In the genomic region with DNA sequence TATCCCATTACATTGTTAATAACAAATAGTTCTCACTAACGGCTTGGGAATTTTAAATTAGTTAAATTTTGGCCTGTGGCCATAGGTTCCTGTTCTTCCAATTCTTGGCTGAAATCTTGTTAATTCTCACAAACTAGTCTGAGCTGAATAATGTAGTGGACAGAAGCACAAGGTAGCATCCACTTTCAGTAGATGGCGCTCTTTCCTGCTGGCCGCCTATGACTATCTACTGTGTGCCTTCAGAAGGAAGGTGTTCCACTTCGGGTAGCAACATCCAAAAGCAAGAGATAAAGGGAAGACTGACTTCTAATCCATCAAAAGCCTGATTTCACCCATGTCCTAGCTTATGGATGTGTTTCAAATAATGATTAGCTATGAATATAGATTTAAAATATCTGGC, we compare ENCODE assay signal across 8 mouse cellular contexts.
DNase-seq lines count a peak whose midpoint lies in the region; ATAC-seq and TF ChIP-seq lines count a peak whose summit lies in the region.

No protein-coding gene starts in this region.

- no peaks in the 10 kb centered on the region for H3K4me1 ChIP-seq in heart, embryonic 11.5 days (ENCODE audit: control insufficient read depth, insufficient read depth, low read length)
- no peaks in the 10 kb centered on the region for H3K4me1 ChIP-seq in thymus, adult 2 months (replicated peaks; ENCODE audit: control insufficient read depth, insufficient read depth, low read length)
- no peaks in the 10 kb centered on the region for H3K4me1 ChIP-seq in embryonic fibroblast, embryonic 13.5 days (ENCODE audit: control insufficient read depth, insufficient read depth, low read length)

- no peak overlapping the region for H3K27ac ChIP-seq in heart, embryonic 11.5 days (ENCODE audit: low read depth, low read length)
- H3K27ac ChIP-seq in thymus, adult 2 months (ENCODE audit: control insufficient read depth, insufficient read depth, low read length) = no peak overlapping the region
- H3K27ac ChIP-seq in embryonic fibroblast, embryonic 13.5 days (ENCODE audit: insufficient read depth, low read length) = no peak overlapping the region

- H3K9ac ChIP-seq in heart, embryonic 11.5 days (ENCODE audit: low read depth, low read length) = no peak overlapping the region

- no peaks in the 10 kb centered on the region for H3K9me3 ChIP-seq in heart, embryonic 11.5 days (replicated peaks; ENCODE audit: control insufficient read depth, low read length)

- H3K4me2 ChIP-seq in heart, embryonic 11.5 days = no peak overlapping the region

- DNase-seq in heart, postnatal 10 days = peak; percentile 10 to 16
- DNase-seq in thymus, postnatal 0 days (ENCODE audit: low spot score) = peak; percentile 7
- no peak for DNase-seq in thymus, adult 2 months
- DNase-seq in thymus, postnatal 4 days = peak; percentile 18
- no peak for DNase-seq in neural tube, embryonic 10.5 days (ENCODE audit: extremely low spot score, low spot score)

- no peaks in the 10 kb centered on the region for H3K36me3 ChIP-seq in heart, embryonic 11.5 days (ENCODE audit: control insufficient read depth, insufficient read depth, low read length)
- no peaks in the 10 kb centered on the region for H3K36me3 ChIP-seq in thymus, adult 2 months (ENCODE audit: control insufficient read depth, insufficient read depth, low read length)

- H3K27me3 ChIP-seq in heart, embryonic 11.5 days (ENCODE audit: control insufficient read depth, insufficient read depth, low read length) = no peaks in the 10 kb centered on the region
- no peaks in the 10 kb centered on the region for H3K27me3 ChIP-seq in thymus, adult 2 months (ENCODE audit: control insufficient read depth, insufficient read depth, low read length)

- intact Hi-C loops in heart, postnatal 10 days (cut with DNase I) = no loop called here

- WGBS in heart, embryonic 11.5 days (ENCODE audit: insufficient replicate concordance) = 38% methylated on average over 4 of the region's 4 CpGs
- WGBS in thymus, adult 2 months = 62% methylated on average over 4 of the region's 4 CpGs

- no peak for TF ChIP-seq CTCF in thymus, adult 2 months (IDR thresholded peaks at IDR 0.05; ENCODE audit: borderline replicate concordance, control insufficient read depth, extremely low read depth, insufficient read depth, low read length, poor library complexity)
- peak; percentile 14; the same call in 1 of the 2 replicates for TF ChIP-seq CTCF in embryonic fibroblast, embryonic 13.5 days (IDR thresholded peaks at IDR 0.05; ENCODE audit: borderline replicate concordance, insufficient read depth, low read length)

- no peak overlapping the region for H3K4me3 ChIP-seq in heart, embryonic 11.5 days (ENCODE audit: low read depth, low read length)
- no peak overlapping the region for H3K4me3 ChIP-seq in thymus, adult 2 months (ENCODE audit: control insufficient read depth, insufficient read depth, low read length)
- H3K4me3 ChIP-seq in embryonic fibroblast, embryonic 13.5 days (ENCODE audit: insufficient read depth, low read length) = no peak overlapping the region

- ATAC-seq in heart, embryonic 11.5 days (replicated peaks; ENCODE audit: insufficient number of reproducible peaks, low FRiP score, low TSS enrichment) = no peak
- ATAC-seq in monocyte, adult 5-6 weeks (replicated peaks; ENCODE audit: insufficient number of reproducible peaks, low FRiP score, low TSS enrichment, poor library complexity, severe bottlenecking) = no peak

- no peak for TF ChIP-seq POLR2A in thymus, adult 2 months (IDR thresholded peaks at IDR 0.05; ENCODE audit: control insufficient read depth, extremely low read depth, insufficient read depth, low read length, poor library complexity)
- TF ChIP-seq POLR2A in embryonic fibroblast, embryonic 13.5 days (IDR thresholded peaks at IDR 0.05; ENCODE audit: low read depth, low read length) = no peak

Comparison
In these comparisons a context has a peak if more than half of its experiments do, and no peak if none do; other contexts are left out.
1. DNase-seq: peak in heart, postnatal 10 days (2 of 2), thymus, postnatal 0 days (single experiment) and thymus, postnatal 4 days (single experiment); none in thymus, adult 2 months (single experiment) and neural tube, embryonic 10.5 days (single experiment).